Mouse (Mus musculus) megakaryocyte, embryonic 14.5 days (primary cell): ENCODE measurements around the gene Jarid2.

Experiments used
- FLI1 ChIP-seq: IDR thresholded peaks from 2 replicates; pipeline ENCODE4 v1.6.1; 2012; ENCODE audit warnings: low read length, inconsistent platforms, mixed read lengths
- GATA1 ChIP-seq: IDR thresholded peaks from 3 replicates; pipeline ENCODE4 v1.6.1; 2012; ENCODE audit warnings: mixed read lengths, low read length, inconsistent platforms, borderline replicate concordance

- TF ChIP-seq GATA1 (no peak), FLI1 (no peak)
Observed at GRCm38 (mm10) chr13:44735088-44735690, 5.9 kb downstream of the Jarid2 start.
